Mouse (Mus musculus) WW6 (cell line): ENCODE results near the gene Gm525.
"Not testable (repeated sequence)": the region's sequence is repeated elsewhere in the genome, so short reads cannot be mapped to it uniquely, and the experiment has no call there.

Experiments
- DNase-seq: peaks from one replicate; pipeline ENCODE4 v3.0.0-alpha.2; 2013; ENCODE audit warnings: low read depth, low spot score

Gm525 gene

GRCm38 (mm10) chr11:89061362-89061761, 12.3 kb upstream of the Gm525 start:
- DNase-seq, result no peak

- DNase-seq, result no peak
These were observed 9.3 kb upstream of the Gm525 start for GRCm38 (mm10) chr11:89064312-89064711.

- no peak for DNase-seq
These were observed 8.3 kb upstream of the Gm525 start for GRCm38 (mm10) chr11:89065297-89065696.

GRCm38 (mm10) chr11:89066126-89066525, 7.5 kb upstream of the Gm525 start:
- no peak for DNase-seq

GRCm38 (mm10) chr11:89066750-89067149, 6.9 kb upstream of the Gm525 start, which contains the start of gene Dgke:
TSS of gene Dgke (minus strand) at chr11:89066850.
- DNase-seq, result no peak

GRCm38 (mm10) chr11:89067301-89067822, 6.3 kb upstream of the Gm525 start:
- no peak for DNase-seq

- peak; percentile 76 for DNase-seq
These were observed 5.7 kb upstream of the Gm525 start for GRCm38 (mm10) chr11:89067871-89068490.

- no peak for DNase-seq
These were observed 5.0 kb upstream of the Gm525 start for GRCm38 (mm10) chr11:89068649-89069048.

- DNase-seq, result no peak
These were observed 4.3 kb upstream of the Gm525 start for GRCm38 (mm10) chr11:89069303-89069702.

- DNase-seq, result no peak
These were observed 2.1 kb upstream of the Gm525 start for GRCm38 (mm10) chr11:89071522-89071921.

- DNase-seq, result no peak
These were observed 1.3 kb downstream of the Gm525 start for GRCm38 (mm10) chr11:89074783-89075413.

- no peak for DNase-seq
These were observed 2.8 kb downstream of the Gm525 start for GRCm38 (mm10) chr11:89076370-89076821.

- no peak for DNase-seq
These were observed 4.0 kb downstream of the Gm525 start for GRCm38 (mm10) chr11:89077601-89078000.

- no peak for DNase-seq
These were observed 4.7 kb downstream of the Gm525 start for GRCm38 (mm10) chr11:89078305-89078704.

GRCm38 (mm10) chr11:89078996-89079680, 5.5 kb downstream of the Gm525 start:
- no peak for DNase-seq

- not testable (repeated sequence) for DNase-seq
These were observed 8.3 kb downstream of the Gm525 start for GRCm38 (mm10) chr11:89081906-89082305.

- DNase-seq, result not testable (repeated sequence)
These were observed 9.1 kb downstream of the Gm525 start for GRCm38 (mm10) chr11:89082691-89083090.

- DNase-seq, result no peak
These were observed 11.0 kb downstream of the Gm525 start for GRCm38 (mm10) chr11:89084601-89085000.

- no peak for DNase-seq
These were observed 12.7 kb downstream of the Gm525 start for GRCm38 (mm10) chr11:89086208-89086809.

GRCm38 (mm10) chr11:89088754-89089153, 15.1 kb downstream of the Gm525 start:
- DNase-seq, result no peak

GRCm38 (mm10) chr11:89090359-89090758, 16.7 kb downstream of the Gm525 start:
- not testable (repeated sequence) for DNase-seq

- DNase-seq, result no peak
These were observed 19.1 kb downstream of the Gm525 start for GRCm38 (mm10) chr11:89092714-89093113.
